27 mouse cellular contexts compared by ENCODE assay signal in the genomic region with DNA sequence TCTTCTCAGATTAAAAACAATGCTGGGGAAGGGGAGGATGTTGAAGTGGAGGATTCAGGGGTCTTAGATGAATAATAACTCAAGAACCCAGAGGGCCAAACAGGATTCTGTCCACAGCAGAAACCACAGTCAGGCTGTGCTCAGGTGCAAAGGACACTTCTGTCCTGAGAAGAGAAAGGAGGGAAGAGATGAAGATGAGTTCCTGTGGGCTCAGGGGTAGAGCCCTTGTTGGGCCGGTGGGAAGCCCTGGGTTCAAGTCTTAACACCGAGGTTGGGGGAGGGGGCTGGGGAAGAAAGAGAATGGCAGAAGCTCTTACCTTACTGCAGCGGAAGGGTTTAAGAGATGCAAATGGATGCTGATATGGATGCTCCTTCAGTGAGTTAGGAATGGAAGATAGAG.
"Had no signal": no experiment of that assay in that cellular context is flagged by ENCODE, and none has a peak within 500 bp of the region (broad histone marks: within the 10 kb centered on the region; RNA-seq: fewer than 3 reads in every experiment).

No protein-coding gene starts in this region.

- H3K27me3 ChIP-seq: embryonic facial prominence, embryonic 12.5 days; embryonic facial prominence, embryonic 13.5 days; embryonic facial prominence, embryonic 15.5 days; forebrain, embryonic 12.5 days; forebrain, embryonic 13.5 days; forebrain, embryonic 15.5 days had no signal

- DNase-seq: cerebellum, adult 2 months; cerebellum, adult 8-10 months; cerebellum, adult 9-10 months; cerebellum, adult 9-11 months; cerebellum, postnatal 10 days; cerebellum, postnatal 14 days; cerebellum, postnatal 25 days; cerebellum, postnatal 36 days; embryo, embryonic 11 days; forebrain, postnatal 0 days; gastrocnemius, adult 2 months; gastrocnemius, postnatal 10 days; gastrocnemius, postnatal 14 days; gastrocnemius, postnatal 25 days; gastrocnemius, postnatal 36 days; heart, adult 18-20 months had no signal

- H3K4me1 ChIP-seq: forebrain, embryonic 12.5 days; forebrain, embryonic 13.5 days; forebrain, embryonic 15.5 days had no signal

- H3K9me3 ChIP-seq: embryonic facial prominence, embryonic 10.5 days; embryonic facial prominence, embryonic 12.5 days; embryonic facial prominence, embryonic 13.5 days; embryonic facial prominence, embryonic 15.5 days; forebrain, embryonic 10.5 days; forebrain, embryonic 12.5 days; forebrain, embryonic 13.5 days; forebrain, embryonic 15.5 days had no signal

- H3K4me3 ChIP-seq: embryonic facial prominence, embryonic 10.5 days; embryonic facial prominence, embryonic 12.5 days; embryonic facial prominence, embryonic 13.5 days; embryonic facial prominence, embryonic 15.5 days; erythroblast, embryonic 14.5 days; forebrain, embryonic 10.5 days; forebrain, embryonic 12.5 days; forebrain, embryonic 13.5 days; forebrain, embryonic 15.5 days; gastrocnemius, adult 2 months had no signal

- H3K27ac ChIP-seq: embryonic facial prominence, embryonic 10.5 days; embryonic facial prominence, embryonic 12.5 days; embryonic facial prominence, embryonic 13.5 days; embryonic facial prominence, embryonic 15.5 days; forebrain, embryonic 10.5 days; forebrain, embryonic 12.5 days; forebrain, embryonic 13.5 days; forebrain, embryonic 15.5 days; gastrocnemius, adult 2 months had no signal

- H3K9ac ChIP-seq: embryonic facial prominence, embryonic 12.5 days; embryonic facial prominence, embryonic 13.5 days; embryonic facial prominence, embryonic 15.5 days; forebrain, embryonic 12.5 days; forebrain, embryonic 13.5 days; forebrain, embryonic 15.5 days; forebrain, postnatal 0 days had no signal

- ATAC-seq: forebrain, embryonic 13.5 days; forebrain, embryonic 14.5 days; forebrain, embryonic 15.5 days; forebrain, embryonic 16.5 days; forebrain, postnatal 0 days had no signal

- H3K36me3 ChIP-seq: embryonic facial prominence, embryonic 12.5 days; embryonic facial prominence, embryonic 13.5 days; embryonic facial prominence, embryonic 15.5 days; forebrain, embryonic 10.5 days; forebrain, embryonic 12.5 days; forebrain, embryonic 15.5 days had no signal

- H3K4me2 ChIP-seq: embryonic facial prominence, embryonic 12.5 days; embryonic facial prominence, embryonic 13.5 days; embryonic facial prominence, embryonic 15.5 days; forebrain, embryonic 12.5 days; forebrain, embryonic 13.5 days; forebrain, embryonic 15.5 days had no signal
